Mouse (Mus musculus): ENCODE data around the gene Snrpd3.
"Not testable (repeated sequence)": the region's sequence is repeated elsewhere in the genome, so short reads cannot be mapped to it uniquely, and the experiment has no call there.

The Snrpd3 gene

DNA sequence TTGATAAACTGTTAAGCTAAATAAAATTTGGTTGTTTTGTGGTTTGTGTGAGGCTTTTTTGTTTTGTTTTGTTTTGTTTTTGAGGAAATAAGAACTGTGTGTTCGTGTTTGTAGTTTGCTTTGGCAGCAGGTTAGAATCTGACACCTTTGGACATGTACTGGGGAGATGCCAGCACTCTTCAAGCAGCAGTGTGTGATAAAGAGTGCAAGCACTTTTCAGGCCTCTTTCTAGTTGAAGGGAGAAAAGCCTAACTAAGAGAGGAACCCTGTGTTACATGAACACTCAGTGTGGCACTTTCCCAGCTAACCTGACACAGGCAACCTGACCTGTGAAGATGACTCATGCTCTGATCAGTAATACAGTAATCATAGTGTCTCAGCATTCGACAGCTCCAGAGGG is 18.1 kb downstream of the Snrpd3 start:
- DNase-seq, result no peak

DNA sequence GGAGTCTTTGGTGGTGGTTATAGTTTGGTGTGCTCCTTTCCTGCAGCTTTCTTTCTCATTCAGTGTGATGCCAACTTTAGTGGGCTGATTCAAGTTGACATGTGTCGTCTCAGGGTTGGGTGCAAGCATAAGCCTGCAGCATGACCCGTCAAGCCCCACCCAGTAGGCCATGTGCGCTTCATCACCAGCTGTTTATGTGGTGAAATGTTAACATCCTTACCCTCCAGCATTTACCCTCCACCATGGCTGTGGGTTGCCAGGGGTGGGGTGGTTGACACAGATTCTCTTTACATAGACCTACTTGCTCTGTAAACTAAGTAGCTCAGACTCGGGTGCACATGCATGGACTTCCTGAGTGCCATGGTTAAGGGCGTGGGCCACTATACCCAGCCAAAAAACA is 18.8 kb downstream of the Snrpd3 start:
- no peak for DNase-seq

DNA sequence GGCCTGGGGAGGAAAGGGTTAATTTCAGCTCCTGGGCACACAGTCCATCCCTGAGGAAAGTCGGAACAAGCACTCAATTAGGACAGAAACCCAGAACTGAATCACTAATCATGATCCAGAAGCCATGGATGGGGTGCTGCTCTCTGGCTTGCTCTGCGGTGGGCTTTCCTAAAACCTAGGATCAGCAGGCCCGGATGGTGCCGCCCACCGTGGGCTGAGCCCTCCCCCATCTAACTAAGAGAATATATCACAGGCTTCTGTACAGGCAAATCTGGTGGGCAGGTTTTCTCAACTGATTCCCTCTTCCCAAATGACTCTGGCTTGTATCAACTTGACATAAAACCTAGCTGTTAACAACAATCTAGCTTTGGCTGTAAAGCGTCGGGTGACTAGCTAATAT is 30.6 kb downstream of the Snrpd3 start:
- DNase-seq, result no peak

- no peak for DNase-seq
These were observed 31.1 kb downstream of the Snrpd3 start for GRCm38 (mm10) chr10:75548486-75548885.

GRCm38 (mm10) chr10:75549886-75550285 is 32.5 kb downstream of the Snrpd3 start:
- DNase-seq, result no peak

- DNase-seq, result peak; percentile 45 to 55
These were observed 33.8 kb downstream of the Snrpd3 start for GRCm38 (mm10) chr10:75551175-75551574.

DNA sequence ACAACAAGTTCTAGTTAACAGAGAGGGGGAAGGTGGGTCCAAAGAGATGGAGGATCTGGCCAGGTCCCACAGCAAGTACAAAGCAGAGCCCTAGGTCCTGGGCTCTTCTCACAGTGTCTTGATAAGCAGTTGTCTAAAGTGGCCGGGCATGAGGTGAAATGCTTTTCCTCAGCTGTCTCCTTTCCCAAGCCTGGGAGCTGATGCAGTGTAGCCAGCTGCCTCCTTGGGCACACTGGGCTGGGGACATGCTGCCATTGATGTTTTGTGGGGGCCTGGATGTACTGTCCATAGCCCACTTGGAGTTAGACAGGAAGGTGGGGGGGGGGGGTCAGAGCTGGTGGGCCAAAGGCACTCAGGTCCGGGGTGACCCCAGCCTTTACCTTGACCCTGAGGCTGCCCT is 34.8 kb downstream of the Snrpd3 start:
- no peak for DNase-seq

GRCm38 (mm10) chr10:75552701-75553450 is 35.5 kb downstream of the Snrpd3 start:
- DNase-seq, result peak in 1 of 2 experiments; percentile 68

GRCm38 (mm10) chr10:75554090-75554489 is 36.7 kb downstream of the Snrpd3 start:
- no peak for DNase-seq

DNA sequence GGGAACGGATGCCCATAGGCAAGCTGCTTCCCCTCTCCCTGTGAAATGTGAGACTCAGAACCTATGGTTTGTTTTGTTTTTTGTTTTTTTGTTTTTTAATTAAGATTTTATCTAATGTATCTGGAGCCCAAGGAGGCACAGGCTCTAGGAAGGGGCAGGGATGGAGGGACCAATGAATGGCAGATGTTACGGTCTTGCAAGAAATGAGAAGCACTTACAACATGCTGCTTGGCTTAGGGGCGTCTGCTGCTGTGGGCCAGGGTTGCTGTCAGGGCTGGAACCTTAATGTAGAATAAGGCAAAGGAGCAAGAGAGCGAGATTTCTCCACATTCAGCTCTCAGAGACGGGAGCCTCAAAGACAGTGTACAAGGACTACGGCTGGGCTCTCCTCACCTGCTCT is 38.2 kb downstream of the Snrpd3 start:
- no peak for DNase-seq

GRCm38 (mm10) chr10:75556026-75556425 is 38.7 kb downstream of the Snrpd3 start:
- no peak for DNase-seq

- DNase-seq, result no peak
These were observed 41.2 kb downstream of the Snrpd3 start for GRCm38 (mm10) chr10:75558515-75558914.

GRCm38 (mm10) chr10:75559041-75559675 is 41.8 kb downstream of the Snrpd3 start:
- no peak for DNase-seq

GRCm38 (mm10) chr10:75559676-75560548 is 42.6 kb downstream of the Snrpd3 start, which contains the start of gene Lrrc75b:
TSS of gene Lrrc75b (minus strand) at chr10:75560330.
- DNase-seq, result peak; percentile 49 to 65

DNA sequence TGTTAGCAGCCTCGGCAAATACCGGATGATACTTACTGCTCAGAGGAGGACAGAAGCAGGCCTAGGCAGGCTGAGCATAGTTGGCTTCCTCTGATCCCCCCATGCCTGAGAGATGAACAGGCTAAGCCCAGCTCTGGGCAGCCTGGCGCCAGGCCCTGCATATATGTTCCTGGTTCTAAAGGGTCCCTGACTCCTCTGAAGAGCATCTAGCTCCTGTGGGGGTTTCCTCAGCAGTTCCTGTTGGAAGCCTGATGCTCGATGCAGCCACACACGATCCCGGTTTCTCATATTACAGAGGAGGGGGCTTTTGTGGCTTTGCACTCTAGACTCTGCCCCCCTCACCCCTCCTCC is 43.2 kb downstream of the Snrpd3 start:
- no peak for DNase-seq

DNA sequence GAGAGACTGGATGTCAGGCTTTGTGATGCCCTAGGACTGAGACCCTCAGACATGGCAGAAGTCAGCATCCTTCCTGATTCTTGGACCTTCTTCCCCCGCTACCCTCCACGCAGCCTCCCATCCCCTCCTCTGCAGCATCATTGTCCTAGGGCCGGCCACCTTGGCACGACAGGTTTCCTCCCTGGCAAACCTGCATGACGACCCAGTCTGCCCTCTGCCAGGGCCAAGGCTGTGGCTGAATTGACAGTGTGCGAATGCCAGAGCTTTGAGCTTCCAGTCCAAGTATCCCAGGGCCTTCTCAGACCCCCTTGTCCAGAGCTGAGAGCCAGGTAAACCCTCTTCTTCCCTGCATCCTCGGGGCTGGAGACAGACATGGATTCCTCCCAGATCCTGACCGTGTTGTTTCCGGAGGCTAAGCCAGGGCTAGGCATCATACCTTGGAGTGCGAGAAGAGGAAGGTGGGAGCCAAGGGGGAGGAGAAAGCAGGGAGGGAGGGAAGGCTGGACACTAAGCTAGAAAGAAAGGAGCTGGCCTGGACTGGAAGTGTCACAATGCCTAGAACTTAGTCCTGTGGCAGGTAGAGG is 43.8 kb downstream of the Snrpd3 start, which contains the start of gene Ggt1:
TSS of gene Ggt1 (plus strand) at position 534 of the 584 bp plus-strand sequence.
- DNase-seq, result no peak

DNA sequence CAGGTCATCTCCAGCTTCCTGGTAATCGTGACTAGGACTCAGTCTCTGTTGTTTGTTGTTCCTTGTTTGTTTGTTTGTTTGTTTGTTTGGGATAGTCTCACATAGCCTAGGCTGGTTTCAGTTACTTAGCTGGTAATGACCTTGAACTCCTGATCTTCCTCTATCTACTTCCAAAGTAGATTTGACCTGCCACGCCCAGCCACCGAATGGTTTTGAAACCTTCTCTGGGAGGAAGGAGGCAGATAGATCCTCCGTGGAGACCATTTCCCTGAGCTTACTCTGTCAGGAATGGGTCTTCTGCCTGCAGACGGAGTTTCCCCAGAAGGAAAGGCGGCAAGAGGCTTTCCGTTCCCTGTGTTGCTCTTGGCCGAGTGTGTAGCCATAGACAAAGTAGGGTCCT is 45.2 kb downstream of the Snrpd3 start:
- DNase-seq, result no peak

DNA sequence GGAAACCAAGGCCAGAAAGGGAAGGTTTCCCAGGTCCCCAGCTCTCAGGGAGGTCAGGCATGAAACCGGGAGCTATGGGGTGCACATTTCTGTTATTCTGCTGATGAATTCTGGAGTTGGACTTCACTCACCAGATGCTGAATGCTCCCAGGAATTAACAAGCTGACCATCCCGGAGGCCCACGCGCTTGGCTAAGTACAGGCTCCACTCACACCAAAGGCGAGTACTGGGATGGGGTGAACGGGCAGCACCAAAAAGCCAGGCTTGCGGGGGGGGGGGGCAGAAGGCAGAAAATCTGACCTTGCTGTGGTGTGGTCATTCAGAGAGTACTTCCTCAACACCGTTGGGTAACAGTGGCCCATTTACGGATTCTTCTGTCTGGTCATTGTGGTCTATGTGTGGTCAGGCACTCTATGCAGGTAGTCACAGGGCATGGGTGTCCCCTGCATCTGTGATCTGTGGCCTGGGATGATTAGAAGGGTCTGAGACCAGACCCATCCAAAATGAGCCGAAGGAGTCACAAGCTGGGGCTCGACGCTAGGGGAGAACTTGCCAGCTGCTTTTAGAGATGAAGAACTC is 47.4 kb downstream of the Snrpd3 start:
- no peak for DNase-seq

DNA sequence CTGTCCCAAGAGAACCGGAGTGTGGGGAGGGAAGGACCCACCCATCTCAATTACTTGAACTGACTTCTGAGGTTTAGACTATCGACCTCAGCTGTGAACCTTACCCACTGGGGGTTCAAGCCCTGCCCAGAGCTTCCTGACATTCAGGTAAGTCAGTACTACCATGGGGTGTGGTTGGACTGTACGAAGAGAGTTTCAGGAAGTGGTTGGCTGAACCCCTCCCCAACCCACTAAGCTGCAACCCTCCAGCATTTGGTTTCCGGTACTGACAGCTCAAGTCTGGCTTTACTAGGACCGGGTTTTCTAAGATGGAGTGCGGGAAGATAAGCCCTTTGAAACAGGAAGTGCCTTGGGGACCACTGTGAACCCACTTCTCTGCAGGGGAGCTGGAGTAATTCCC is 48.1 kb downstream of the Snrpd3 start:
- DNase-seq, result peak in 1 of 2 experiments; percentile 45

- no peak for DNase-seq
These were observed 48.6 kb downstream of the Snrpd3 start for GRCm38 (mm10) chr10:75565906-75566305.

GRCm38 (mm10) chr10:75566321-75566720 is 49.0 kb downstream of the Snrpd3 start:
- no peak for DNase-seq

GRCm38 (mm10) chr10:75566765-75567164 is 49.4 kb downstream of the Snrpd3 start:
- DNase-seq, result not testable (repeated sequence)

GRCm38 (mm10) chr10:75568029-75568428 is 50.7 kb downstream of the Snrpd3 start:
- no peak for DNase-seq
